Mouse (Mus musculus): ENCODE data around the gene Gcc1. TPM values are rescaled to one million over a fixed set of nuclear protein-coding genes. Genes with fewer than 3 reads are reported as not detected.
A peak's percentile ranks its signal among the peaks of the same experiment; 100 is the strongest.

Gene Gcc1
- polyA plus RNA-seq, 1 experiment from 2014 or later, result 5.5 TPM

DNA sequence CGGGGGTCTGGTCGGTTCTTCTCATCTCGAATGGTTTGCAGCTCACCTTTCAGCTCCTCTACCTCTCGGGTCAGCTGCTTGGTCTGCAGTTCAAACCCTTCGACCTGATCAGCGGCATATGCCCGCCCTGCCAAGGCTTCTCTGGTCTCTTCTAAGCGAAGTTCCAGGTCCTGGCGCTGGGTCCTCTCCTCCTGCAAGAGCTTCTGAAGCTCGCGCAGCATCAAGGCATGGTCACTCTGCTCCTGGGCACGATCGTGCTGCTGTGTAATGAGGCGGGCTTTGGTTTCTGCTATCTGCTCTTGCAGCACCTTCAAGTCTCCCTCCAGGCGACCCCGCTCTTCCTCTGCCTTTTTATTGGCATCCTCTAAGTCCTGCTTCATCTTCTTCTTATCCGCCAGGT lies 7.8 kb downstream of the Gcc1 start:
- no peaks in the 10 kb centered on the region for H3K27me3 ChIP-seq (replicated peaks)
- peaks cover 48% of the 10 kb centered on the region for H3K4me1 ChIP-seq
- no peak for ATAC-seq
- peaks cover 48% of the 10 kb centered on the region for H3K36me3 ChIP-seq
- WGBS (ENCODE audit: insufficient replicate concordance), result 65% methylated on average over 17 of the region's 17 CpGs
- H3K9ac ChIP-seq, result peak overlapping the region; percentile 88
- no peaks in the 10 kb centered on the region for H3K9me3 ChIP-seq (replicated peaks)
- peak overlapping the region; percentile 80 for H3K4me3 ChIP-seq
- H3K4me2 ChIP-seq, result peak overlapping the region; percentile 94
- H3K27ac ChIP-seq, result peak overlapping the region; percentile 92; the same call in 1 of the 2 replicates

DNA sequence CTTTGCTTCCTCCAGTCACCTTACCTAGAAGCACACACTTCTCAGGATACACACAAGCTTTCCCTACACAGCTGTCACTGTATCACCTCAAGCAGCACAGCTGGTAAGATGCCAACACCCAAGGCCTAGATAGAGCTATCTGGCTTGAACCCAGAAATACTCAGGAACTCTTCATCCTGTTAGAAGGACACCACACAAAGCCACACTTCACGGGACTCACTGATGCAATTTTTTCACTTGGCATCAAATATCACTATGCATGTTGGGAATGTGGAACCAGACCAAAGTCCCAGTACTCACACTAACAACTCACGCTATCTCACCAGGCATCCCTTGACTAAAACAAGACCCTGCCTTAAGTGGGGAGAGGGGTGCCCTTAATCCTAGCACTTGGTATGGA lies 8.5 kb downstream of the Gcc1 start:
- H3K9ac ChIP-seq, result 0 out of 2 replicates have a peak overlapping the region, but pooled peaks have one; percentile 8

DNA sequence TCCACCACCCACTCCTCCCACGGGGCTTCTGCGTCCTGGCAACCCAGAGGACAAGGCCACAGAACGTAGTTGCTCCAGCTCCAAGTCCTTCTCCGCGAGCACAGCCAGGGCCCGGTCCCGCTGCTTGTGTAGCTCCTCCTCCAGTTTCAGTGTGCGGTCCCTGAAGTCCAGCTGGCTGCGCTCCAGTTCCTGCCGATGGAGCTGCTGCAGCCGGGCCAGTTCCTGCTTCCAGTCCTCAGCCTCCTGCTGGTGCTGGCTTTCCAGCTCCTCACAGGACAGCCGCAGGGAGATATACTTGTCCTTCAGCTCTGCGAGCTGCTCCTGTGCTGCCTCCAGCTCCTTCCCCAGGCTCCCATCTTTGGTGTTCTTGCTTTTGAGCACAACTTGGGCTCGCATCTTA lies 9.7 kb downstream of the Gcc1 start:
- H3K27ac ChIP-seq, result no peak overlapping the region
- H3K4me1 ChIP-seq, result peaks cover 40% of the 10 kb centered on the region
- H3K36me3 ChIP-seq, result peaks cover 48% of the 10 kb centered on the region
- H3K9me3 ChIP-seq (replicated peaks), result no peaks in the 10 kb centered on the region
- H3K4me2 ChIP-seq, result no peak overlapping the region
- no peak overlapping the region for H3K9ac ChIP-seq
- H3K4me3 ChIP-seq, result no peak overlapping the region
- no peak for ATAC-seq
- H3K27me3 ChIP-seq (replicated peaks), result no peaks in the 10 kb centered on the region
- WGBS (ENCODE audit: insufficient replicate concordance), result 90% methylated on average over 14 of the region's 14 CpGs

More for the DNA sequence above, 8.5 kb downstream of the Gcc1 start:
- Histone ChIP-seq H3K27me3 (replicated peaks) (no peaks in the 10 kb centered on the region), H3K27ac (no peak overlapping the region), H3K9me3 (replicated peaks) (no peaks in the 10 kb centered on the region), H3K4me3 (peak overlapping the region; percentile 80), H3K4me2 (peak overlapping the region; percentile 94), H3K4me1 (peaks cover 41% of the 10 kb centered on the region), H3K36me3 (peaks cover 48% of the 10 kb centered on the region)
- WGBS (ENCODE audit: insufficient replicate concordance), result 73% methylated on average over 2 of the region's 2 CpGs
- ATAC-seq, result no peak

DNA sequence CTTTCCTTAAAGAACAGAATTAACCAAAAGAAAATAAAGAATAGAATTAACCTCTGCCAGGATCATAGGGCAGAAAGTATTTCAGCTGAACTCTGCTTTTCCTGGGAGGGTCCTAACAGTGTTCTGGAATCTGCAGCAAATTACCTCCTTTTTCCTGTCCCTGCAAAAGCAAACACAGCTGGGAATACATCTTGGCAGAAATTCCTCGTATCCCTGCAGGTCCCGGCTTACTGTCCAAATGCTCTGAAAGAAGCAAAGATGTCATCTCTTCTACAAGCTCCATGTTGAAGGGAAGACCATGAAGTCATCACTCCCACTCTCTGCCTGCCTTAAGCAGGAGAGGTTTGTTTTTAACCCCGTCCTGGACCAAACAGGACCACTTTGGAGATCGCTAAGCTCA lies 11.2 kb downstream of the Gcc1 start:
- Histone ChIP-seq H3K9me3 (replicated peaks) (no peaks in the 10 kb centered on the region), H3K27ac (no peak overlapping the region), H3K4me1 (peaks cover 27% of the 10 kb centered on the region), H3K4me2 (no peak overlapping the region), H3K36me3 (peaks cover 48% of the 10 kb centered on the region), H3K27me3 (replicated peaks) (no peaks in the 10 kb centered on the region), H3K4me3 (no peak overlapping the region), H3K9ac (no peak overlapping the region)
- ATAC-seq, result no peak
- 79% methylated on average over 4 of the region's 4 CpGs for WGBS (ENCODE audit: insufficient replicate concordance)

DNA sequence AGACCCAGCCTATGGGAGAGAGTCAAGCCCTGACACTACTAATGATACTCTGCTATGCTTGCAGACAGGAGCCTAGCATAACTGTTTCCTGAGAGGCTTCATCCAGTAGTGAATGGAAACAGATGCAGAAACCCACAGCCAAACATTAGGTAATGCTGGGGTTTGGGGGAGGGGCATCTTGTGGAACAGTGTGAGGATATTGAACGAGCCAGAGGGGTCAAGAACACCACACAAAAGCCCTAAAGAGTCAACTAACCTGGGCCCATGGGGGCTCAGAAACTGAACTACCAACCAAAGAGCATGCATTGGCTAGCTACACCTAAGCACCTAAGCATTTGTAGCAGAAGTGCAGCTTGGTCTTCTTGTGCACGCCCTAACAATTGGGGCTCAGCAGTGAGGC lies 17.0 kb downstream of the Gcc1 start:
- Histone ChIP-seq H3K9ac (no peak overlapping the region), H3K4me3 (no peak overlapping the region), H3K36me3 (peaks cover 16% of the 10 kb centered on the region), H3K9me3 (replicated peaks) (no peaks in the 10 kb centered on the region), H3K4me1 (no peaks in the 10 kb centered on the region), H3K27me3 (replicated peaks) (no peaks in the 10 kb centered on the region), H3K27ac (no peak overlapping the region), H3K4me2 (no peak overlapping the region)
- ATAC-seq, result no peak
- 50% methylated on average over 2 of the region's 2 CpGs for WGBS (ENCODE audit: insufficient replicate concordance)

DNA sequence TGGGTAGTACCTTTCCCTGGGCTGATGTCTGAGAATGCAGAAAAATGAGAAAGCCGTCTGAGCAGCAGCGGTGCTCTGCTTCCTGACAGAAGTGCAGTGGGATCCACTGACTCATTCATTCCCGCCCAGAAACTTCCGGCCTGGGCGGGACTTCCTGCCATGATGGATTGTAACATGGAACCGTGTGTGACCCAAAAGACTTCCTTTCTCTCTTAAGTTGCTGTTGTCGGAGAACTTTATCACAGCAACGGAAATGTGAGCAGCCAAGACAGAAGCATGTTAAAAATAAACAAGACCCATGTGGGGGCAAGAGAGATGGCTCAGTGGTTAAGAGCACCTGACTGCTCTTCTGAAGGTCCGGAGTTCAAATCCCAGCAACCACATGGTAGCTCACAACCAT lies 18.1 kb downstream of the Gcc1 start:
- Histone ChIP-seq H3K27me3 (replicated peaks) (no peaks in the 10 kb centered on the region), H3K9me3 (replicated peaks) (no peaks in the 10 kb centered on the region), H3K27ac (no peak overlapping the region), H3K4me3 (no peak overlapping the region), H3K36me3 (peaks cover 4% of the 10 kb centered on the region; the same call in 1 of the 2 replicates), H3K9ac (no peak overlapping the region), H3K4me1 (no peaks in the 10 kb centered on the region), H3K4me2 (no peak overlapping the region)
- WGBS (ENCODE audit: insufficient replicate concordance), result 40% methylated on average over 9 of the region's 9 CpGs
- no peak for ATAC-seq

DNA sequence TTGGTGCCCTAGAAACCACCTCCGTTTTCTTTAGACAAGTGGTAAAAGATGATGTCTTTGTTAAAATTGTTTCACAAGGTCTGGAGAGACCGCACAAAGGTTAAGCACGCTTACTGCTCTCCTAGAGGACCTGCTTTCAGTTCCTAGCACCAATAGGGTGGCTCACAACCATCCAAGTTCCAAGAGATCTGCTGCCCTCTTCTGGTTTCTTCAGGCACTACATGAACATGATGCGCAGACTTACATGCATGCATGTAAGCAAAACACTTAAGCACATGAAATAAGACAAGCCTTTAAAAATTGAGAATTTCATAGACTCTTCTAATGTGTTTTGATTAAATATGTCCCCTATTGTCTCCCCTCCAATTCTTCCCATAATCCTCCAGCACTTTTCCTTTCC lies 28.4 kb downstream of the Gcc1 start:
- Histone ChIP-seq H3K36me3 (no peaks in the 10 kb centered on the region), H3K4me1 (no peaks in the 10 kb centered on the region), H3K4me2 (no peak overlapping the region), H3K27me3 (replicated peaks) (peaks cover 61% of the 10 kb centered on the region), H3K9ac (no peak overlapping the region), H3K9me3 (replicated peaks) (0 out of 2 replicates have a peak, but pooled peaks cover 6% of the 10 kb centered on the region), H3K4me3 (no peak overlapping the region), H3K27ac (no peak overlapping the region)
- WGBS (ENCODE audit: insufficient replicate concordance), result 76% methylated on average over 4 of the region's 4 CpGs
- ATAC-seq, result no peak

DNA sequence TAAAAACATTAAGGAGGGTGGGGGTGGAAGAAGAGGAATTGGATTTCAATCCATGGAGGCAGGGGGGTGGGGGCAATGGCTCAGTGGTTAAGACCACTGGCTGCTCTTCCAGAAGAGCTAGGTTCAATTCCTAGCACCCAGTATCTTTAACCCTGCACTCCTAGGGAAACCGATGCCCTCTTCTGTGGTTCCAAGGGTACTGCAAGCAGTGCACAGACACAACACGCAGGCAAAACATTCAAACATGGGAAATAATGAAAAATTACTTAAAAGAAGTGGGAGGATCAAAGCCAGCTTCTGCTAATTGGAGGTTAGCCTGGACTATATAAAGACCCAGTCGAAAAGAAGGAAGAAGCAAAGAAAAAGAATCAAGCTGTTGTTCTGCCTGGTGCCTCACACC lies 29.5 kb downstream of the Gcc1 start:
- no peak overlapping the region for H3K4me2 ChIP-seq
- peaks cover 69% of the 10 kb centered on the region for H3K27me3 ChIP-seq (replicated peaks)
- no peak overlapping the region for H3K27ac ChIP-seq
- H3K36me3 ChIP-seq, result no peaks in the 10 kb centered on the region
- no peak overlapping the region for H3K4me3 ChIP-seq
- no peak for ATAC-seq
- no peak overlapping the region for H3K9ac ChIP-seq
- 0 out of 2 replicates have a peak, but pooled peaks cover 4% of the 10 kb centered on the region for H3K9me3 ChIP-seq (replicated peaks)
- 52% methylated on average over 3 of the region's 3 CpGs for WGBS (ENCODE audit: insufficient replicate concordance)
- no peaks in the 10 kb centered on the region for H3K4me1 ChIP-seq

DNA sequence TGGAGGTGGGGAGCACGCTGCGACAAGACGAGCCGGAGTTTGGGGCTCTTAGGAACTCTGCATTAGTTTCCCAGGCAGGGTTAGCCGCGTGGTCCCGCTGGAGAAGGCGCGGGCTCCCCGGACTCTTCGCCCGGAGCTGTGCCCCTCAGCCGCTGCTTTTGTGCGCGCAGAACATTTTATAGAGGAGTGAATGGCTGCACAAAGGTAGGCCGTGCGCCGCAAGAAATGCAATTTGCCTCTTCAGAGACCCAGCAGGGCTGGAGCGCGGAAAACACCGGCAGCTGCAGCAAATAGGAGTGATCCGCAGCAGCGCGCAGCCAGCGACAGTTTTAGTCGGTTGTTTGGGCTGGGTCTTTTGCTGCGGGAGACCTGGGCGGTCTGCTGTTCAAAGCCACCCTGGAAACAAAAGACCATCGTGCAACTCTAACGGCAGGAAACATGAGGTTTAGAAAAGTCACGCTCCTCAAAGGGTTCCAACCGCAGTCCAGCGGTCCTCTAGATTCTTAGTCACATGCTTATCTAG lies 30.4 kb downstream of the Gcc1 start, which contains the start of gene Zfp800:
Gene Zfp800, minus strand, starts transcription at position 325 of the 523 bp plus-strand sequence.
- ATAC-seq, result no peak
- H3K4me3 ChIP-seq, result peak within 1 kb of the TSS; percentile 44
- H3K9me3 ChIP-seq (replicated peaks), result 0 out of 2 replicates have a peak, but pooled peaks cover 4% of the 10 kb centered on the region
- H3K4me2 ChIP-seq, result peak within 1 kb of the TSS; percentile 57
- H3K4me1 ChIP-seq, result no peaks in the 10 kb centered on the region
- H3K9ac ChIP-seq, result no peak within 1 kb of the TSS
- no peak within 1 kb of the TSS for H3K27ac ChIP-seq
- H3K36me3 ChIP-seq, result no peaks in the 10 kb centered on the region
- under 1% methylated on average over 33 of the region's 33 CpGs for WGBS (ENCODE audit: insufficient replicate concordance)
- peaks cover 71% of the 10 kb centered on the region for H3K27me3 ChIP-seq (replicated peaks)

DNA sequence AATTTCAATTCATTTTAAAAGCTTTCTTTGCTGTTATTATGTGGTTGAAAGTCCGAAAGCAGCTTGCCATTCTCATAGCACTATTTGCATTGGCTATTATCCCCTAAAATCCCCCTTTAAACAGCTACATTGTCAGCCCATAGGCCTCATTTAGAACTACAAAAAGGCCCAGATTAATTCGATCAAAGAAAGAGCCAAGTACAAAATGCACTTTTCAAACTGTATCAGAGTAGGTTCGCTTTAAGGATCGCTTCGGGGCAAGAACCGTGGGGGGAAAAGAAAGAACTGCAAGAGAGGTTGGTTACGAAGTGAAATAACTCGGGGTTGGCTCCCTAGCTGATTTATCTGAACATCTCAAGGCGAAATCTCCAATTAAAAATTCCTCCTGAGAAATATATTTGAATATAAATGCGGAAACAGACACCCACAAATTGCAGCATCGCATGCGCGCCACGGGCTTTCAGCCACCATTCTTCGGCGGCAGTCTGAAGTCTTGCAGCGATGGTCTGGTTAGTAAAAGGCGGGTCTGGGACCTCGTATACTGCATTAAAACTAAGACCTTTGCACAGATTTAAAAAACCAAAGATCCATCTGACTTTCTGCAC lies 31.2 kb downstream of the Gcc1 start:
- Histone ChIP-seq H3K36me3 (no peaks in the 10 kb centered on the region), H3K4me2 (peak overlapping the region; percentile 57), H3K9ac (no peak overlapping the region), H3K9me3 (replicated peaks) (0 out of 2 replicates have a peak, but pooled peaks cover 4% of the 10 kb centered on the region), H3K27me3 (replicated peaks) (peaks cover 68% of the 10 kb centered on the region), H3K4me1 (no peaks in the 10 kb centered on the region), H3K4me3 (peak overlapping the region; percentile 44), H3K27ac (no peak overlapping the region)
- 4% methylated on average over 19 of the region's 19 CpGs for WGBS (ENCODE audit: insufficient replicate concordance)
- ATAC-seq, result no peak

DNA sequence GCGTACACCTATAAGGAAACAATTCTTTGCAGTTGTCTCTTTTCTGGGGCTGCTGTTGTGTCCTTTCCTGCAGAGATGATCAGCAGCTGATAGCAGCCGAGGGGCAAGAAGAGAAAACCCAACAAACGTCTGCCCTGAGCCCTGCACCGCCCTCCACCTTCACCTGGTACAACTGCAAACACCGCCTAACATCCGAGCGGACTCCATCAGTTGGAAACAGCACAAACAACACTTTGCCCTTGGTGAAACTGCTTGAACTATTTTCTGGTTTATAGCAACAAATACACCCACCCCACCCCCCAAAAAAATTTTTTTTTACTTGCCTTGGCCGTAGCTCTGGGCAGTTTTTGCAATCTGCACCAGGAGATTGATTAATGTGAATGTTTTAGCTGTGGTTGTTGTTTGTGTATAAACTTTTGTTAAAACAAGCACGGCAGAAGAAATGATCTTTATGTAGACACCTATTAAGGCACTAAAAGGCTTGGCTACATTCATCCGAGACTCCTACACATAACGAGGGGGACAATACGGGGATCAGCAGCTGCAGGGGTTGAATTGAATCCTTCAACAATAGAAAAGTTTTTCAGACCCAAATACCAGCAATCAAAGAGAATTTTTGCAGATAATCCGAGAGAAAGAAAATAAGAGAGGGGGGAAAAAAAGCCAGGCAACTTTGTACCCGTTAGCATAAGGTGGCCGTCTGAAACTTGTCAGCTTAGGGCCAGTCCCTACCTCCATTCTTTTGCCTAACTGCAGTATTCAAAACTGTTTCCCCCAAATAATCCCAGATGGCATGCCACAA lies 31.9 kb downstream of the Gcc1 start:
- no peak overlapping the region for H3K4me2 ChIP-seq
- no peak for ATAC-seq
- WGBS (ENCODE audit: insufficient replicate concordance), result 32% methylated on average over 15 of the region's 15 CpGs

DNA sequence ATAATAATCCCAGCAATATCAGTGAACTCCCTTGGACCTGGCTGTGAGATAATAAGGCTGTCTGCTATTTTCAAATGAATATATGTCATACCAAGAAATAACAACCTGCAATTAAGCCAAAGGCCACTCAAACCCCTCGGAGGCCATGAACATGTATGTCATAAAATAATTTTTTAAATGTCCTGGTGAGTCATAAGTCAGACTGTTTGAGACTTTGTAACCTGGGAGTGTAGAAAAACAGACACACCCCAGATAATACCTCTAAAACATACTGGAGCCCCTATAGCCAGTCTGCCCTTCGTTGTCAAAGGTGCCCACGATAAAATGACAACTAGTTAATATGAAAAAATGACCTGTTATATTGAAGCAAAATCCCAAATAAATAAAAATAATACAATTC lies 39.2 kb downstream of the Gcc1 start:
- Histone ChIP-seq H3K36me3 (no peaks in the 10 kb centered on the region), H3K4me3 (no peak overlapping the region), H3K27ac (no peak overlapping the region), H3K9me3 (replicated peaks) (no peaks in the 10 kb centered on the region), H3K9ac (no peak overlapping the region), H3K4me1 (no peaks in the 10 kb centered on the region), H3K4me2 (no peak overlapping the region), H3K27me3 (replicated peaks) (peaks cover 5% of the 10 kb centered on the region)
- ATAC-seq, result no peak
- 72% methylated on average over 3 of the region's 3 CpGs for WGBS (ENCODE audit: insufficient replicate concordance)

More for the DNA sequence above, 31.9 kb downstream of the Gcc1 start:
- H3K9me3 ChIP-seq (replicated peaks), result 0 out of 2 replicates have a peak, but pooled peaks cover 4% of the 10 kb centered on the region
- H3K4me3 ChIP-seq, result no peak overlapping the region
- H3K27me3 ChIP-seq (replicated peaks), result peaks cover 67% of the 10 kb centered on the region
- H3K36me3 ChIP-seq, result no peaks in the 10 kb centered on the region
- no peaks in the 10 kb centered on the region for H3K4me1 ChIP-seq
- H3K9ac ChIP-seq, result no peak overlapping the region
- no peak overlapping the region for H3K27ac ChIP-seq
